Mouse (Mus musculus): ENCODE data around the gene Cmbl. TPM values are rescaled to one million over a fixed set of nuclear protein-coding genes. Genes with fewer than 3 reads are reported as not detected.

The Cmbl gene
- total RNA-seq (2014; rRNA removed; ENCODE audit: low replicate concordance) (20.8 and 41.0 TPM in 2 replicates), polyA plus RNA-seq (2015; fragmentation: Nextera tagmentation; extraction: Ambion mirVana) (22.1 and 22.8 TPM in 2 replicates)

GRCm38 (mm10) chr15:31565184-31565583, at the start of gene Cmbl:
Gene Cmbl (plus strand): TSS chr15:31565389.
- H3K4me2 ChIP-seq (ENCODE audit: low read depth, low read length), result no peak within 1 kb of the TSS
- WGBS, result 81% methylated on average over 5 of the region's 5 CpGs
- H3K9ac ChIP-seq (replicated peaks; ENCODE audit: low read depth, low read length), result no peak within 1 kb of the TSS
- no peak within 1 kb of the TSS for H3K27ac ChIP-seq (ENCODE audit: low read depth)
- no peaks in the 10 kb centered on the region for H3K36me3 ChIP-seq (replicated peaks; ENCODE audit: control insufficient read depth, insufficient read depth, low read length)
- peaks cover 14% of the 10 kb centered on the region; the same call in 1 of the 2 replicates for H3K4me1 ChIP-seq (ENCODE audit: control insufficient read depth, insufficient read depth)
- TF ChIP-seq CTCF (IDR thresholded peaks at IDR 0.05; ENCODE audit: low read depth), result no peak
- no peak for TF ChIP-seq EP300 (IDR thresholded peaks at IDR 0.05; ENCODE audit: low read depth)
- DNase-seq (ENCODE audit: low spot score) (no peak), ATAC-seq (ENCODE audit: insufficient read depth, low read depth) (no peak)
- H3K4me3 ChIP-seq (ENCODE audit: low read depth, low read length), result no peak within 1 kb of the TSS
- H3K9me3 ChIP-seq (replicated peaks; ENCODE audit: control insufficient read depth, low read length), result no peaks in the 10 kb centered on the region
- no peaks in the 10 kb centered on the region for H3K27me3 ChIP-seq (ENCODE audit: control insufficient read depth, insufficient read depth, low read length)

GRCm38 (mm10) chr15:31517186-31517585, 48.0 kb upstream of the Cmbl start:
- H3K36me3 ChIP-seq (replicated peaks; ENCODE audit: control insufficient read depth, insufficient read depth, low read length), result no peaks in the 10 kb centered on the region
- H3K27me3 ChIP-seq (ENCODE audit: control insufficient read depth, insufficient read depth, low read length), result no peaks in the 10 kb centered on the region
- no peak overlapping the region for H3K9ac ChIP-seq (replicated peaks; ENCODE audit: low read depth, low read length)
- H3K4me1 ChIP-seq (ENCODE audit: control insufficient read depth, insufficient read depth), result no peaks in the 10 kb centered on the region
- H3K9me3 ChIP-seq (replicated peaks; ENCODE audit: control insufficient read depth, low read length), result no peaks in the 10 kb centered on the region
- WGBS, result 65% methylated on average over 1 of the region's 1 CpGs
- no peak for DNase-seq (ENCODE audit: low spot score)
- TF ChIP-seq EP300 (IDR thresholded peaks at IDR 0.05; ENCODE audit: low read depth) (no peak), CTCF (IDR thresholded peaks at IDR 0.05; ENCODE audit: low read depth) (peak; percentile 42)
- H3K27ac ChIP-seq (ENCODE audit: low read depth), result no peak overlapping the region
- H3K4me3 ChIP-seq (ENCODE audit: low read depth, low read length), result no peak overlapping the region
- no peak overlapping the region for H3K4me2 ChIP-seq (ENCODE audit: low read depth, low read length)
- no peak for ATAC-seq (ENCODE audit: insufficient read depth, low read depth)

GRCm38 (mm10) chr15:31518371-31518770, 46.8 kb upstream of the Cmbl start:
- no peak overlapping the region for H3K27ac ChIP-seq (ENCODE audit: low read depth)
- WGBS, result 69% methylated on average over 2 of the region's 2 CpGs
- no peak for DNase-seq (ENCODE audit: low spot score)
- H3K4me2 ChIP-seq (ENCODE audit: low read depth, low read length), result no peak overlapping the region
- TF ChIP-seq EP300 (IDR thresholded peaks at IDR 0.05; ENCODE audit: low read depth) (no peak), CTCF (IDR thresholded peaks at IDR 0.05; ENCODE audit: low read depth) (no peak)
- H3K9me3 ChIP-seq (replicated peaks; ENCODE audit: control insufficient read depth, low read length), result no peaks in the 10 kb centered on the region
- ATAC-seq (ENCODE audit: insufficient read depth, low read depth), result no peak
- peaks cover 10% of the 10 kb centered on the region for H3K4me1 ChIP-seq (ENCODE audit: control insufficient read depth, insufficient read depth)
- H3K4me3 ChIP-seq (ENCODE audit: low read depth, low read length), result no peak overlapping the region
- no peaks in the 10 kb centered on the region for H3K36me3 ChIP-seq (replicated peaks; ENCODE audit: control insufficient read depth, insufficient read depth, low read length)
- no peak overlapping the region for H3K9ac ChIP-seq (replicated peaks; ENCODE audit: low read depth, low read length)
- H3K27me3 ChIP-seq (ENCODE audit: control insufficient read depth, insufficient read depth, low read length), result no peaks in the 10 kb centered on the region

- H3K36me3 ChIP-seq (replicated peaks; ENCODE audit: control insufficient read depth, insufficient read depth, low read length), result no peaks in the 10 kb centered on the region
- H3K4me2 ChIP-seq (ENCODE audit: low read depth, low read length), result no peak overlapping the region
- ATAC-seq (ENCODE audit: insufficient read depth, low read depth), result no peak
- H3K9ac ChIP-seq (replicated peaks; ENCODE audit: low read depth, low read length), result no peak overlapping the region
- no peaks in the 10 kb centered on the region for H3K9me3 ChIP-seq (replicated peaks; ENCODE audit: control insufficient read depth, low read length)
- 68% methylated on average over 5 of the region's 5 CpGs for WGBS
- H3K4me1 ChIP-seq (ENCODE audit: control insufficient read depth, insufficient read depth), result peaks cover 15% of the 10 kb centered on the region
- no peak for DNase-seq (ENCODE audit: low spot score)
- H3K4me3 ChIP-seq (ENCODE audit: low read depth, low read length), result no peak overlapping the region
- no peaks in the 10 kb centered on the region for H3K27me3 ChIP-seq (ENCODE audit: control insufficient read depth, insufficient read depth, low read length)
- no peak for TF ChIP-seq CTCF (IDR thresholded peaks at IDR 0.05; ENCODE audit: low read depth)
- TF ChIP-seq EP300 (IDR thresholded peaks at IDR 0.05; ENCODE audit: low read depth), result no peak
- H3K27ac ChIP-seq (ENCODE audit: low read depth), result no peak overlapping the region
Measured at GRCm38 (mm10) chr15:31519000-31519399, 46.2 kb upstream of the Cmbl start.

GRCm38 (mm10) chr15:31526463-31526862, 38.7 kb upstream of the Cmbl start:
- H3K9me3 ChIP-seq (replicated peaks; ENCODE audit: control insufficient read depth, low read length), result 0 out of 2 replicates have a peak, but pooled peaks cover 4% of the 10 kb centered on the region
- no peak for TF ChIP-seq EP300 (IDR thresholded peaks at IDR 0.05; ENCODE audit: low read depth)
- no peak for TF ChIP-seq CTCF (IDR thresholded peaks at IDR 0.05; ENCODE audit: low read depth)
- WGBS, result 91% methylated on average over 1 of the region's 1 CpGs

GRCm38 (mm10) chr15:31528477-31528876, 36.7 kb upstream of the Cmbl start:
- 86% methylated on average over 4 of the region's 4 CpGs for WGBS
- Histone ChIP-seq H3K36me3 (replicated peaks; ENCODE audit: control insufficient read depth, insufficient read depth, low read length) (no peaks in the 10 kb centered on the region), H3K4me1 (ENCODE audit: control insufficient read depth, insufficient read depth) (peaks cover 21% of the 10 kb centered on the region; the same call in 1 of the 2 replicates), H3K27me3 (ENCODE audit: control insufficient read depth, insufficient read depth, low read length) (no peaks in the 10 kb centered on the region), H3K9me3 (replicated peaks; ENCODE audit: control insufficient read depth, low read length) (0 out of 2 replicates have a peak, but pooled peaks cover 4% of the 10 kb centered on the region), H3K9ac (replicated peaks; ENCODE audit: low read depth, low read length) (no peak overlapping the region), H3K27ac (ENCODE audit: low read depth) (no peak overlapping the region), H3K4me2 (ENCODE audit: low read depth, low read length) (no peak overlapping the region), H3K4me3 (ENCODE audit: low read depth, low read length) (no peak overlapping the region)
- TF ChIP-seq EP300 (IDR thresholded peaks at IDR 0.05; ENCODE audit: low read depth) (no peak), CTCF (IDR thresholded peaks at IDR 0.05; ENCODE audit: low read depth) (no peak)
- no peak for DNase-seq (ENCODE audit: low spot score)
- ATAC-seq (ENCODE audit: insufficient read depth, low read depth), result no peak

More at GRCm38 (mm10) chr15:31526463-31526862, 38.7 kb upstream of the Cmbl start:
- no peak overlapping the region for H3K9ac ChIP-seq (replicated peaks; ENCODE audit: low read depth, low read length)
- H3K36me3 ChIP-seq (replicated peaks; ENCODE audit: control insufficient read depth, insufficient read depth, low read length), result no peaks in the 10 kb centered on the region
- H3K4me3 ChIP-seq (ENCODE audit: low read depth, low read length), result no peak overlapping the region
- no peak overlapping the region for H3K27ac ChIP-seq (ENCODE audit: low read depth)
- ATAC-seq (ENCODE audit: insufficient read depth, low read depth) (no peak), DNase-seq (ENCODE audit: low spot score) (no peak)
- H3K27me3 ChIP-seq (ENCODE audit: control insufficient read depth, insufficient read depth, low read length), result no peaks in the 10 kb centered on the region
- peaks cover 32% of the 10 kb centered on the region for H3K4me1 ChIP-seq (ENCODE audit: control insufficient read depth, insufficient read depth)
- no peak overlapping the region for H3K4me2 ChIP-seq (ENCODE audit: low read depth, low read length)

Measured in heart, postnatal 0 days (tissue).